Mouse (Mus musculus) heart, adult 2 months (tissue): ENCODE measurements around the gene Sfmbt1.
A peak's percentile ranks its signal among the peaks of the same experiment; 100 is the strongest.

ENCODE experiments used
- CTCF ChIP-seq: fragments of 200-600 bp; IDR thresholded peaks from 2 replicates; pipeline ENCODE4 v1.8.1; 2022; ENCODE audit warnings: antibody characterized with exemption, mild to moderate bottlenecking, moderate library complexity
- EP300 ChIP-seq: fragments of 200-500 bp; IDR thresholded peaks from 2 replicates; pipeline ENCODE4 v1.6.1; 2011; ENCODE audit warnings: low read depth, low read length, control low read depth; ENCODE audit not compliant: insufficient read depth
- POLR2A ChIP-seq: fragments of 200-500 bp; IDR thresholded peaks from 2 replicates; pipeline ENCODE4 v1.6.1; 2011; ENCODE audit warnings: mild to moderate bottlenecking, low read depth, low read length, control low read depth; ENCODE audit not compliant: insufficient read depth

GRCm38 (mm10) chr14:30828635-30829460, 114.2 kb downstream of the Sfmbt1 start:
- no peak for TF ChIP-seq CTCF
- 0 out of 2 replicates have a peak, but pooled peaks have one; percentile 18 for TF ChIP-seq POLR2A
- TF ChIP-seq EP300 = 0 out of 2 replicates have a peak, but pooled peaks have one; percentile 67
